Mouse (Mus musculus) activated CD4-positive, CD25-positive, alpha-beta regulatory T cell, adult 4 months (primary cell): ENCODE measurements around the gene Zfp14. TPM values are rescaled to one million over a fixed set of nuclear protein-coding genes. Genes with fewer than 3 reads are reported as not detected.

Experiments
- ATAC-seq: one replicate; pipeline ENCODE4 v1.8.0; 2017
- polyA plus RNA-seq, 2 experiments: library from polyadenylated mRNA; unstranded; fragments of 100-300 nt; shearing (Covaris generic); gene quantifications; one replicate each; pipeline ENCODE4 v1.2.1; 2017

Zfp14 gene
- polyA plus RNA-seq, 2 experiments from 2014 or later: 4.3 to 5.2 TPM

- no peak for ATAC-seq
Measured at GRCm38 (mm10) chr7:30027331-30027730, 23.8 kb downstream of the Zfp14 start.

GRCm38 (mm10) chr7:30025358-30025757 is 25.8 kb downstream of the Zfp14 start:
- ATAC-seq: no peak

GRCm38 (mm10) chr7:30023800-30024199 is 27.4 kb downstream of the Zfp14 start:
- no peak for ATAC-seq

- no peak for ATAC-seq
Measured at GRCm38 (mm10) chr7:30023324-30023723, 27.9 kb downstream of the Zfp14 start.

GRCm38 (mm10) chr7:30019543-30019942 is 31.6 kb downstream of the Zfp14 start:
- ATAC-seq: no peak

GRCm38 (mm10) chr7:30017226-30017625 is 34.0 kb downstream of the Zfp14 start:
- ATAC-seq: no peak

GRCm38 (mm10) chr7:30012956-30013363 is 38.2 kb downstream of the Zfp14 start:
- ATAC-seq: peak; percentile 46

- no peak for ATAC-seq
Measured at GRCm38 (mm10) chr7:30010551-30011195, 40.5 kb downstream of the Zfp14 start.

- no peak for ATAC-seq
Measured at GRCm38 (mm10) chr7:30009321-30010085, 41.7 kb downstream of the Zfp14 start.

GRCm38 (mm10) chr7:30008020-30008690 is 43.0 kb downstream of the Zfp14 start:
- ATAC-seq: no peak

- ATAC-seq: no peak
Measured at GRCm38 (mm10) chr7:30007601-30008000, 43.6 kb downstream of the Zfp14 start.

GRCm38 (mm10) chr7:30000601-30001000 is 50.6 kb downstream of the Zfp14 start:
- no peak for ATAC-seq

- ATAC-seq: no peak
Measured at GRCm38 (mm10) chr7:29995134-29995533, 56.0 kb downstream of the Zfp14 start.

- no peak for ATAC-seq
Measured at GRCm38 (mm10) chr7:29993340-29993739, 57.8 kb downstream of the Zfp14 start.

GRCm38 (mm10) chr7:29992698-29993097 is 58.5 kb downstream of the Zfp14 start:
- ATAC-seq: no peak

GRCm38 (mm10) chr7:29989031-29989430 is 62.1 kb downstream of the Zfp14 start:
- ATAC-seq: no peak

- ATAC-seq: no peak
Measured at GRCm38 (mm10) chr7:29987551-29987950, 63.6 kb downstream of the Zfp14 start.

Other genes with a start within 250 kb of the Zfp14 start
- gene Zfp790, start 235.3 kb downstream of the Zfp14 start, polyA plus RNA-seq: 10 to 100 TPM; 12.7 to 17.4 TPM
- gene Zfp940, start 197.7 kb downstream of the Zfp14 start, polyA plus RNA-seq: 1 to 10 TPM; 5.3 to 7.4 TPM
- 1 to 10 TPM; 4.6 to 5.2 TPM for gene Zfp420, start 191.4 kb downstream of the Zfp14 start, polyA plus RNA-seq
- gene Zfp27, start 144.8 kb downstream of the Zfp14 start, polyA plus RNA-seq: 1 to 10 TPM; 6.5 to 6.6 TPM
- gene Zfp383, start 143.2 kb downstream of the Zfp14 start, polyA plus RNA-seq: 1 to 10 TPM in 1 of 2 experiments, under 1 TPM in 1; 0.64 to 1.2 TPM
- 1 to 10 TPM; 4.0 to 4.5 TPM for gene Zfp74, start 97.3 kb downstream of the Zfp14 start, polyA plus RNA-seq
- 1 to 10 TPM; 1.0 to 1.5 TPM for gene Zfp568, start 67.4 kb downstream of the Zfp14 start, polyA plus RNA-seq
- 1 to 10 TPM; 4.9 to 5.5 TPM for gene Zfp82, start 21.5 kb upstream of the Zfp14 start, polyA plus RNA-seq
- gene Gm26920, start 39.0 kb upstream of the Zfp14 start, polyA plus RNA-seq: 1 to 10 TPM; 1.9 to 3.2 TPM
- gene Zfp566, start 39.1 kb upstream of the Zfp14 start, polyA plus RNA-seq: 1 to 10 TPM; 8.4 to 9.9 TPM
- 10 to 100 TPM; 56.6 to 88.9 TPM for gene Zfp260, start 43.4 kb upstream of the Zfp14 start, polyA plus RNA-seq
- gene Zfp382, start 70.6 kb upstream of the Zfp14 start, polyA plus RNA-seq: 10 to 100 TPM; 11.8 to 13.4 TPM
- gene Zfp146, start 118.4 kb upstream of the Zfp14 start, polyA plus RNA-seq: 10 to 100 TPM; 11.4 to 18.0 TPM
- gene Cox7a1, start 132.8 kb upstream of the Zfp14 start, polyA plus RNA-seq: 1 to 10 TPM in 1 of 2 experiments, not detected in 1; 4.6 TPM
- 10 to 100 TPM; 72.6 to 76.3 TPM for gene Capns1, start 147.4 kb upstream of the Zfp14 start, polyA plus RNA-seq
- gene Polr2i, start 180.6 kb upstream of the Zfp14 start, polyA plus RNA-seq: 10 to 100 TPM; 43.3 to 55.7 TPM
- gene Tbcb, start 180.9 kb upstream of the Zfp14 start, polyA plus RNA-seq: 100 to 1,000 TPM; 124 to 138 TPM
- gene Ovol3, start 184.3 kb upstream of the Zfp14 start, polyA plus RNA-seq: not detected
- gene Thap8, start 228.7 kb upstream of the Zfp14 start, polyA plus RNA-seq: under 1 TPM; 0.33 to 0.48 TPM
- 1 to 10 TPM; 2.9 TPM for gene Wdr62, start 229.0 kb upstream of the Zfp14 start, polyA plus RNA-seq
- gene Clip3, start 240.3 kb upstream of the Zfp14 start, polyA plus RNA-seq: 1 to 10 TPM; 3.8 to 5.2 TPM